Mouse (Mus musculus): Measurements from ENCODE around the gene Wdr25. TPM values are rescaled to one million over a fixed set of nuclear protein-coding genes. Genes with fewer than 3 reads are reported as not detected.

The Wdr25 gene
- polyA plus RNA-seq, 1 experiment from 2014 or later = 3.3 TPM

GRCm38 (mm10) chr12:108857589-108858184 lies 35.7 kb upstream of the Wdr25 start:
- Histone ChIP-seq H3K36me3 (ENCODE audit: control insufficient read depth, insufficient read depth, low read length) (peaks cover 7% of the 10 kb centered on the region), H3K4me3 (ENCODE audit: low read depth, low read length) (no peak overlapping the region), H3K9ac (ENCODE audit: low read depth, low read length) (no peak overlapping the region), H3K4me1 (ENCODE audit: control insufficient read depth, insufficient read depth, low read length) (no peaks in the 10 kb centered on the region), H3K4me2 (no peak overlapping the region), H3K27ac (ENCODE audit: low read depth, low read length) (no peak overlapping the region), H3K9me3 (replicated peaks; ENCODE audit: control insufficient read depth, low read length) (no peaks in the 10 kb centered on the region), H3K27me3 (ENCODE audit: control insufficient read depth, insufficient read depth, low read length) (no peaks in the 10 kb centered on the region)
- ATAC-seq (replicated peaks; ENCODE audit: insufficient number of reproducible peaks, low FRiP score, low TSS enrichment) = no peak
- WGBS (ENCODE audit: insufficient replicate concordance) = 82% methylated on average over 7 of the region's 7 CpGs

GRCm38 (mm10) chr12:108858486-108858885 lies 34.9 kb upstream of the Wdr25 start:
- no peaks in the 10 kb centered on the region for H3K27me3 ChIP-seq (ENCODE audit: control insufficient read depth, insufficient read depth, low read length)
- H3K9me3 ChIP-seq (replicated peaks; ENCODE audit: control insufficient read depth, low read length) = no peaks in the 10 kb centered on the region
- H3K27ac ChIP-seq (ENCODE audit: low read depth, low read length) = no peak overlapping the region
- 84% methylated on average over 5 of the region's 5 CpGs for WGBS (ENCODE audit: insufficient replicate concordance)
- peaks cover 14% of the 10 kb centered on the region for H3K36me3 ChIP-seq (ENCODE audit: control insufficient read depth, insufficient read depth, low read length)
- no peak for ATAC-seq (replicated peaks; ENCODE audit: insufficient number of reproducible peaks, low FRiP score, low TSS enrichment)
- no peak overlapping the region for H3K9ac ChIP-seq (ENCODE audit: low read depth, low read length)
- H3K4me2 ChIP-seq = no peak overlapping the region
- no peaks in the 10 kb centered on the region for H3K4me1 ChIP-seq (ENCODE audit: control insufficient read depth, insufficient read depth, low read length)
- no peak overlapping the region for H3K4me3 ChIP-seq (ENCODE audit: low read depth, low read length)

- H3K9ac ChIP-seq (ENCODE audit: low read depth, low read length) = no peak overlapping the region
- H3K36me3 ChIP-seq (ENCODE audit: control insufficient read depth, insufficient read depth, low read length) = peaks cover 42% of the 10 kb centered on the region
- no peak for ATAC-seq (replicated peaks; ENCODE audit: insufficient number of reproducible peaks, low FRiP score, low TSS enrichment)
- no peak overlapping the region for H3K4me2 ChIP-seq
- H3K9me3 ChIP-seq (replicated peaks; ENCODE audit: control insufficient read depth, low read length) = no peaks in the 10 kb centered on the region
- H3K27me3 ChIP-seq (ENCODE audit: control insufficient read depth, insufficient read depth, low read length) = no peaks in the 10 kb centered on the region
- 0 out of 2 replicates have a peak overlapping the region, but pooled peaks have one; percentile 29 for H3K27ac ChIP-seq (ENCODE audit: low read depth, low read length)
- no peaks in the 10 kb centered on the region for H3K4me1 ChIP-seq (ENCODE audit: control insufficient read depth, insufficient read depth, low read length)
- WGBS (ENCODE audit: insufficient replicate concordance) = 83% methylated on average over 6 of the region's 6 CpGs
- H3K4me3 ChIP-seq (ENCODE audit: low read depth, low read length) = no peak overlapping the region
Observed at GRCm38 (mm10) chr12:108865007-108865494, 28.4 kb upstream of the Wdr25 start.

- no peaks in the 10 kb centered on the region for H3K9me3 ChIP-seq (replicated peaks; ENCODE audit: control insufficient read depth, low read length)
- no peak overlapping the region for H3K4me3 ChIP-seq (ENCODE audit: low read depth, low read length)
- H3K36me3 ChIP-seq (ENCODE audit: control insufficient read depth, insufficient read depth, low read length) = peaks cover 32% of the 10 kb centered on the region
- H3K4me2 ChIP-seq = no peak overlapping the region
- WGBS (ENCODE audit: insufficient replicate concordance) = 85% methylated on average over 2 of the region's 2 CpGs
- no peaks in the 10 kb centered on the region for H3K4me1 ChIP-seq (ENCODE audit: control insufficient read depth, insufficient read depth, low read length)
- H3K27me3 ChIP-seq (ENCODE audit: control insufficient read depth, insufficient read depth, low read length) = no peaks in the 10 kb centered on the region
- no peak for ATAC-seq (replicated peaks; ENCODE audit: insufficient number of reproducible peaks, low FRiP score, low TSS enrichment)
- H3K27ac ChIP-seq (ENCODE audit: low read depth, low read length) = no peak overlapping the region
- H3K9ac ChIP-seq (ENCODE audit: low read depth, low read length) = no peak overlapping the region
Observed at GRCm38 (mm10) chr12:108869575-108869974, 23.9 kb upstream of the Wdr25 start.

GRCm38 (mm10) chr12:108873122-108873521 lies 20.3 kb upstream of the Wdr25 start:
- H3K9ac ChIP-seq (ENCODE audit: low read depth, low read length) = no peak overlapping the region
- H3K27ac ChIP-seq (ENCODE audit: low read depth, low read length) = no peak overlapping the region
- H3K27me3 ChIP-seq (ENCODE audit: control insufficient read depth, insufficient read depth, low read length) = no peaks in the 10 kb centered on the region
- peaks cover 31% of the 10 kb centered on the region for H3K36me3 ChIP-seq (ENCODE audit: control insufficient read depth, insufficient read depth, low read length)
- no peak overlapping the region for H3K4me3 ChIP-seq (ENCODE audit: low read depth, low read length)
- no peaks in the 10 kb centered on the region for H3K9me3 ChIP-seq (replicated peaks; ENCODE audit: control insufficient read depth, low read length)
- no peaks in the 10 kb centered on the region for H3K4me1 ChIP-seq (ENCODE audit: control insufficient read depth, insufficient read depth, low read length)
- no peak for ATAC-seq (replicated peaks; ENCODE audit: insufficient number of reproducible peaks, low FRiP score, low TSS enrichment)
- WGBS (ENCODE audit: insufficient replicate concordance) = 81% methylated on average over 5 of the region's 5 CpGs
- no peak overlapping the region for H3K4me2 ChIP-seq

GRCm38 (mm10) chr12:108879138-108879537 lies 14.3 kb upstream of the Wdr25 start:
- H3K4me2 ChIP-seq = no peak overlapping the region
- H3K9ac ChIP-seq (ENCODE audit: low read depth, low read length) = no peak overlapping the region
- H3K9me3 ChIP-seq (replicated peaks; ENCODE audit: control insufficient read depth, low read length) = no peaks in the 10 kb centered on the region
- H3K27ac ChIP-seq (ENCODE audit: low read depth, low read length) = no peak overlapping the region
- peaks cover 17% of the 10 kb centered on the region for H3K36me3 ChIP-seq (ENCODE audit: control insufficient read depth, insufficient read depth, low read length)
- H3K4me1 ChIP-seq (ENCODE audit: control insufficient read depth, insufficient read depth, low read length) = no peaks in the 10 kb centered on the region
- 85% methylated on average over 4 of the region's 4 CpGs for WGBS (ENCODE audit: insufficient replicate concordance)
- H3K27me3 ChIP-seq (ENCODE audit: control insufficient read depth, insufficient read depth, low read length) = no peaks in the 10 kb centered on the region
- H3K4me3 ChIP-seq (ENCODE audit: low read depth, low read length) = no peak overlapping the region
- ATAC-seq (replicated peaks; ENCODE audit: insufficient number of reproducible peaks, low FRiP score, low TSS enrichment) = no peak

GRCm38 (mm10) chr12:108880606-108881005 lies 12.8 kb upstream of the Wdr25 start:
- Histone ChIP-seq H3K9ac (ENCODE audit: low read depth, low read length) (no peak overlapping the region), H3K9me3 (replicated peaks; ENCODE audit: control insufficient read depth, low read length) (no peaks in the 10 kb centered on the region), H3K4me3 (ENCODE audit: low read depth, low read length) (no peak overlapping the region), H3K4me1 (ENCODE audit: control insufficient read depth, insufficient read depth, low read length) (no peaks in the 10 kb centered on the region), H3K4me2 (no peak overlapping the region), H3K27me3 (ENCODE audit: control insufficient read depth, insufficient read depth, low read length) (no peaks in the 10 kb centered on the region), H3K36me3 (ENCODE audit: control insufficient read depth, insufficient read depth, low read length) (peaks cover 14% of the 10 kb centered on the region), H3K27ac (ENCODE audit: low read depth, low read length) (no peak overlapping the region)
- 88% methylated on average over 5 of the region's 5 CpGs for WGBS (ENCODE audit: insufficient replicate concordance)
- ATAC-seq (replicated peaks; ENCODE audit: insufficient number of reproducible peaks, low FRiP score, low TSS enrichment) = no peak

- WGBS (ENCODE audit: insufficient replicate concordance) = 87% methylated on average over 3 of the region's 3 CpGs
- Histone ChIP-seq H3K9me3 (replicated peaks; ENCODE audit: control insufficient read depth, low read length) (no peaks in the 10 kb centered on the region), H3K4me1 (ENCODE audit: control insufficient read depth, insufficient read depth, low read length) (no peaks in the 10 kb centered on the region), H3K27ac (ENCODE audit: low read depth, low read length) (no peak overlapping the region), H3K27me3 (ENCODE audit: control insufficient read depth, insufficient read depth, low read length) (no peaks in the 10 kb centered on the region), H3K4me2 (no peak overlapping the region), H3K9ac (ENCODE audit: low read depth, low read length) (no peak overlapping the region), H3K4me3 (ENCODE audit: low read depth, low read length) (no peak overlapping the region), H3K36me3 (ENCODE audit: control insufficient read depth, insufficient read depth, low read length) (peaks cover 15% of the 10 kb centered on the region)
- no peak for ATAC-seq (replicated peaks; ENCODE audit: insufficient number of reproducible peaks, low FRiP score, low TSS enrichment)
Observed at GRCm38 (mm10) chr12:108881192-108881591, 12.2 kb upstream of the Wdr25 start.

- no peak overlapping the region for H3K9ac ChIP-seq (ENCODE audit: low read depth, low read length)
- no peak for ATAC-seq (replicated peaks; ENCODE audit: insufficient number of reproducible peaks, low FRiP score, low TSS enrichment)
- no peaks in the 10 kb centered on the region for H3K9me3 ChIP-seq (replicated peaks; ENCODE audit: control insufficient read depth, low read length)
- no peaks in the 10 kb centered on the region for H3K4me1 ChIP-seq (ENCODE audit: control insufficient read depth, insufficient read depth, low read length)
- no peaks in the 10 kb centered on the region for H3K27me3 ChIP-seq (ENCODE audit: control insufficient read depth, insufficient read depth, low read length)
- H3K36me3 ChIP-seq (ENCODE audit: control insufficient read depth, insufficient read depth, low read length) = peaks cover 22% of the 10 kb centered on the region
- no peak overlapping the region for H3K4me3 ChIP-seq (ENCODE audit: low read depth, low read length)
- no peak overlapping the region for H3K27ac ChIP-seq (ENCODE audit: low read depth, low read length)
- H3K4me2 ChIP-seq = no peak overlapping the region
- WGBS (ENCODE audit: insufficient replicate concordance) = 83% methylated on average over 8 of the region's 8 CpGs
Observed at GRCm38 (mm10) chr12:108882776-108883175, 10.7 kb upstream of the Wdr25 start.

Data from heart, embryonic 11.5 days (tissue).